Mouse (Mus musculus): Measurements from ENCODE around the gene Crmp1. TPM values are rescaled to one million over a fixed set of nuclear protein-coding genes. Genes with fewer than 3 reads are reported as not detected.

Crmp1 gene
- polyA plus RNA-seq, 1 experiment from 2014 or later = 47.6 TPM

DNA sequence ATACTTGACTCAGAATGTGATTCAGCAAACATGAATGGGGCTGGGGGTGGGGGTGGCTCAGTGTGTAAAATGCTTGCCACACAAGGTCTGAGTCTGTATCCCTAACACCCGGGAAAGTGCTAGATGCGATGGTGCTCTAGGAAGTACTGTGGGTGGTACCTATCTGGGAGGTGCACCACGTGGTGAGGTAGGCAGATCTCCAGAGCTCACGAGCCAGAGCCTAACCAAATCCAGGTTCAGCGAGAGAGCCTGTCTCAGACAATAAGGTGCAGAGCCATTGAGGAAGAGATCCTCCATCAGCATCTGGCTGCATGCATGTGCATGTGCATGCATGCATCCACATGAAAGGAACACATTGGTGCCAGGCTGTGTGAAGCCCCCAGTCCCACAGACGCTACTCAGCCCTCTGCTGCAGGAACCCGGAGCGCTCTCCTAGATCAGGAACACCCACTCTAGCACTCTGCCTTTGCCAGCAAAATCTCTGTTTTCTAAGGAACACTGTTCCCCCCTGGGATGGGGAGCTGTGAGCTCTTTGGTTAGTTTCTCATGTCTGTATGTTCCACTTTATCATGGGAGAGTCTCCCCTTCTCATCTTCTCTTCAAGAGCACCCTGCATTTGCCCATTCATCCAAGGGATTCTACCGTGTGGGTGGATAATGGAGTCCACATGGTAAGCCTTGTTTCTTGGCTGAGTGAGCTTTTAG, 10.5 kb downstream of the Crmp1 start:
- H3K36me3 ChIP-seq (ENCODE audit: control insufficient read depth, insufficient read depth, low read length) = no peaks in the 10 kb centered on the region
- no peak overlapping the region for H3K4me2 ChIP-seq (replicated peaks; ENCODE audit: low read depth, low read length)
- no peaks in the 10 kb centered on the region for H3K9me3 ChIP-seq (ENCODE audit: control insufficient read depth, low read depth, low read length)
- H3K4me3 ChIP-seq (ENCODE audit: low read depth, low read length) = no peak overlapping the region
- H3K27me3 ChIP-seq (ENCODE audit: control insufficient read depth, insufficient read depth, low read length) = no peaks in the 10 kb centered on the region
- no peak overlapping the region for H3K9ac ChIP-seq (replicated peaks; ENCODE audit: low read depth, low read length)
- no peak overlapping the region for H3K27ac ChIP-seq (ENCODE audit: low read length)
- H3K4me1 ChIP-seq (ENCODE audit: control insufficient read depth, insufficient read depth, low read length) = no peaks in the 10 kb centered on the region
- WGBS = 76% methylated on average over 9 of the region's 9 CpGs
- ATAC-seq (ENCODE audit: insufficient number of reproducible peaks, insufficient read depth, low FRiP score, low read depth) = no peak; the same call in 1 of the 2 replicates

DNA sequence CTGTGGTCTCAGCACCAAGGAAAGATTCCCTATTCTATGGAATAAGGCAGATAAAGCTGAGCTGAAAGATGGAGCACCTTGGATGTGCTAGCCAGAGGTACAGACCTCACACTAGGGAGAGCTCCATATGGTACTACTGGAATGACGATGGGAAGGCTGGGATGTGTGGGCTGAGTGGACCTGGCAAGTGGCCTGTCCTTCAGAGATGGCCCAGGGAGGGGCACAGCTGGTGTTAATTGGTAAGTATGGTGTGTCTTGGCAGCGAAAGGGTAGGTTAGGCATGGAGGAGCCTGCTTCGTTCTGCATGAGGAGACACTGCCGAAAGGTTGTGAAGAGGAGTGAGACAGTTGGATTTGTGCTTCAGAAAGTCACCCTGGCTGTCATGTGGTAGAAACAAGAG, 12.8 kb downstream of the Crmp1 start:
- 93% methylated on average over 4 of the region's 4 CpGs for WGBS
- no peak overlapping the region for H3K27ac ChIP-seq (ENCODE audit: low read length)
- no peaks in the 10 kb centered on the region for H3K36me3 ChIP-seq (ENCODE audit: control insufficient read depth, insufficient read depth, low read length)
- no peak overlapping the region for H3K9ac ChIP-seq (replicated peaks; ENCODE audit: low read depth, low read length)
- H3K9me3 ChIP-seq (ENCODE audit: control insufficient read depth, low read depth, low read length) = no peaks in the 10 kb centered on the region
- H3K27me3 ChIP-seq (ENCODE audit: control insufficient read depth, insufficient read depth, low read length) = no peaks in the 10 kb centered on the region
- no peak for ATAC-seq (ENCODE audit: insufficient number of reproducible peaks, insufficient read depth, low FRiP score, low read depth)
- no peaks in the 10 kb centered on the region for H3K4me1 ChIP-seq (ENCODE audit: control insufficient read depth, insufficient read depth, low read length)
- H3K4me3 ChIP-seq (ENCODE audit: low read depth, low read length) = no peak overlapping the region
- no peak overlapping the region for H3K4me2 ChIP-seq (replicated peaks; ENCODE audit: low read depth, low read length)

DNA sequence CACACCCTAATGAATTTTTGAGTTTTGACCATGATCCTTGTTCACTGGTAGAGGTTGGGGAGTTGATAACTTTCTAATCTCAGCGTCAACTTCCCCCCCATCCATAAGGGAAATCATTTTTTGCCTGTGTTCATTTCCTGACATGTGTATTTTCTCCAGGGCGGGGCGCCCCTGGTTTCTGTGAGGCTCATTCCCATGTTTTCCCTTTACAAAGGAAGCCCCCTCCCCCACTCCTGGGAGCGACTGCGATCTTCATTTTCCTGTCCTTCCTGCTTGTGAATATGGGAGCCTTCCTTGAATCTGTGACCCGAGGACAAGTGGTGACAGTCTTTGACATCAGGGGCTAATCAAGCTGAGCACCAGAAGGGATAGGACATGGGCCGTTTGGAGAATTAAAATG, 15.1 kb downstream of the Crmp1 start:
- 64% methylated on average over 7 of the region's 7 CpGs for WGBS
- Histone ChIP-seq H3K27me3 (ENCODE audit: control insufficient read depth, insufficient read depth, low read length) (no peaks in the 10 kb centered on the region), H3K4me1 (ENCODE audit: control insufficient read depth, insufficient read depth, low read length) (no peaks in the 10 kb centered on the region), H3K4me2 (replicated peaks; ENCODE audit: low read depth, low read length) (no peak overlapping the region), H3K36me3 (ENCODE audit: control insufficient read depth, insufficient read depth, low read length) (no peaks in the 10 kb centered on the region), H3K9me3 (ENCODE audit: control insufficient read depth, low read depth, low read length) (no peaks in the 10 kb centered on the region), H3K27ac (ENCODE audit: low read length) (no peak overlapping the region), H3K4me3 (ENCODE audit: low read depth, low read length) (no peak overlapping the region), H3K9ac (replicated peaks; ENCODE audit: low read depth, low read length) (no peak overlapping the region)
- no peak for ATAC-seq (ENCODE audit: insufficient number of reproducible peaks, insufficient read depth, low FRiP score, low read depth)

DNA sequence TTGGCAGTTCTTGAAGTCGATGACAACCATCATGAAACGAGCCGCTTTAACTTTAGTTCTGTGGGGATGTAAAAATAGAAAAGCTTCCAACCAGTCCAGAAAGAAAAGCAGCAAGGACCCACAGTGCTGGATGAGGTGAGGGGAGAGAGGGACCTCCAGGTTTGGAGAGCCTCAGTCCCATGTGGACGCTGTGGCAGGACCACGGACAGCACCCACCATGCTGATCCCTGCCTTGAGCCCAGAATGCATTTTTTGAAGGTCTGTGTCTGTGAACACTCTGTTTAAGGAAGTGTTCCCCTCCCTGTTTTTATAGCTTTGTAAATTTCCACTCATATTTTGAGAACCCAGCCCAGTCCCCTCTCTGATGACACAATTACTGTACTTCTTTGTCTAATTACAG, 15.5 kb downstream of the Crmp1 start:
- Histone ChIP-seq H3K4me2 (replicated peaks; ENCODE audit: low read depth, low read length) (no peak overlapping the region), H3K36me3 (ENCODE audit: control insufficient read depth, insufficient read depth, low read length) (no peaks in the 10 kb centered on the region), H3K27me3 (ENCODE audit: control insufficient read depth, insufficient read depth, low read length) (no peaks in the 10 kb centered on the region), H3K4me3 (ENCODE audit: low read depth, low read length) (no peak overlapping the region), H3K4me1 (ENCODE audit: control insufficient read depth, insufficient read depth, low read length) (no peaks in the 10 kb centered on the region), H3K27ac (ENCODE audit: low read length) (no peak overlapping the region), H3K9me3 (ENCODE audit: control insufficient read depth, low read depth, low read length) (no peaks in the 10 kb centered on the region), H3K9ac (replicated peaks; ENCODE audit: low read depth, low read length) (no peak overlapping the region)
- no peak for ATAC-seq (ENCODE audit: insufficient number of reproducible peaks, insufficient read depth, low FRiP score, low read depth)
- WGBS = 44% methylated on average over 5 of the region's 5 CpGs

DNA sequence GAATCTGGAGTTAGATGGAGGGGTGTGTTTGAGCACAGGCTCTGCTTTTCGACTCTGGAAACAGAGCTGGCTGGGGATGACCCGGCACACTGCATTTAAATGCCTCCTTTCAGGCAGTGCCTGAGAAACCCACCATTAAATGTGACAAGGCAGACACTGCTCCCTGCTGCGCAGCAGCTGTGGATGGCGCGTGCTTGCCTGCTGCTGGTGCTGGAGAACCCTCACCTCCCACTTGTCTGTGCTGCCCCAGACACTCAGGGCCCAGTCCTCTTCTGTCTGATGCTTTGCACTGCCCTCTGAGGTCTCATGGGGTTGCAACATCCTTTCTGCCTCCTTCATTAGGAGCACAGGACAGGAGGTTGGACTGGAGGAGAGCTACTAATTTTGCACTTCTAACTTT, 20.0 kb downstream of the Crmp1 start:
- ATAC-seq (ENCODE audit: insufficient number of reproducible peaks, insufficient read depth, low FRiP score, low read depth) = no peak
- no peak overlapping the region for H3K27ac ChIP-seq (ENCODE audit: low read length)
- 66% methylated on average over 5 of the region's 5 CpGs for WGBS
- H3K36me3 ChIP-seq (ENCODE audit: control insufficient read depth, insufficient read depth, low read length) = no peaks in the 10 kb centered on the region
- H3K4me2 ChIP-seq (replicated peaks; ENCODE audit: low read depth, low read length) = no peak overlapping the region
- H3K9me3 ChIP-seq (ENCODE audit: control insufficient read depth, low read depth, low read length) = no peaks in the 10 kb centered on the region
- no peaks in the 10 kb centered on the region for H3K4me1 ChIP-seq (ENCODE audit: control insufficient read depth, insufficient read depth, low read length)
- no peak overlapping the region for H3K9ac ChIP-seq (replicated peaks; ENCODE audit: low read depth, low read length)
- no peak overlapping the region for H3K4me3 ChIP-seq (ENCODE audit: low read depth, low read length)
- no peaks in the 10 kb centered on the region for H3K27me3 ChIP-seq (ENCODE audit: control insufficient read depth, insufficient read depth, low read length)

DNA sequence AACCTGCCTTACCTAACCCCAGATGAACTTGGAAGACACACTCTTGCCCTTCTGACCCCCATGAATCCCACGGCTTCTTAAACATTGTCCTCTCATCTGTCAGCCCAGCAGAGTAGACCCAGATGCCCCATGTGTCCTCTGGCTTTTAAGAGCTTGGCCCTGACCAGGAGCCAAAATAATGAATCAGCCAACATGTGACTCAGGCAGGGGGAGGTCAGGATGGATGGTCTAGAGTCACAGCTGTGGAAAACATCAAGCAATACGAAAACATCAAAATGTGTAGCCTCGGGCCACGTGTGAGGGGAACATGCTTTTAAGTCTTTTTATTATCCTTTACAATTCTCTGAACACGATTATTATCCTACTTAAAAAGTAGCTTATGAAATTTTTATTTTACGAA, 22.1 kb downstream of the Crmp1 start:
- no peak for ATAC-seq (ENCODE audit: insufficient number of reproducible peaks, insufficient read depth, low FRiP score, low read depth)
- Histone ChIP-seq H3K4me3 (ENCODE audit: low read depth, low read length) (no peak overlapping the region), H3K4me1 (ENCODE audit: control insufficient read depth, insufficient read depth, low read length) (no peaks in the 10 kb centered on the region), H3K27me3 (ENCODE audit: control insufficient read depth, insufficient read depth, low read length) (no peaks in the 10 kb centered on the region), H3K27ac (ENCODE audit: low read length) (no peak overlapping the region), H3K36me3 (ENCODE audit: control insufficient read depth, insufficient read depth, low read length) (no peaks in the 10 kb centered on the region), H3K9ac (replicated peaks; ENCODE audit: low read depth, low read length) (no peak overlapping the region), H3K9me3 (ENCODE audit: control insufficient read depth, low read depth, low read length) (no peaks in the 10 kb centered on the region), H3K4me2 (replicated peaks; ENCODE audit: low read depth, low read length) (no peak overlapping the region)
- WGBS = 52% methylated on average over 6 of the region's 6 CpGs

DNA sequence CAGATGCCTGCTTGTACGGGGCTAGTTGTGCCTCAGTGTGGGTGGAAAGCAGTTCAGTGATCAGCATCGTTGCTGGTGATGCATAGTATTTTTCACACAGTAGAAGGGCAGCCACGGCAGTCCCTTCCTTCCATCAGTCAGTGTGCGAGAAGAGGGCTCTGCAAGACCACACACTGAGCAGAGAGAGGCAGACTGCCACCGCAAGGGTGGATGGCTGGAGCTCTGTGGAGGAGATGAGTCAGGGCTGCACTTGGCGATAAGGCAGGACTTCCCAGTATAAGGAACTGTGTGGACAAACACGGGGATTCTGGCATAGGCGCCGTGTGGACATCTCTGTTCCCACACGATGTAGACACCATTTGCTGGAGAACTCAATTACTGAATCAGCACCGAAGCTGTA, 39.3 kb downstream of the Crmp1 start:
- no peak overlapping the region for H3K4me3 ChIP-seq (ENCODE audit: low read depth, low read length)
- 86% methylated on average over 11 of the region's 11 CpGs for WGBS
- no peak for ATAC-seq (ENCODE audit: insufficient number of reproducible peaks, insufficient read depth, low FRiP score, low read depth)
- no peak overlapping the region for H3K27ac ChIP-seq (ENCODE audit: low read length)
- H3K9ac ChIP-seq (replicated peaks; ENCODE audit: low read depth, low read length) = no peak overlapping the region
- no peaks in the 10 kb centered on the region for H3K36me3 ChIP-seq (ENCODE audit: control insufficient read depth, insufficient read depth, low read length)
- H3K4me1 ChIP-seq (ENCODE audit: control insufficient read depth, insufficient read depth, low read length) = no peaks in the 10 kb centered on the region
- H3K27me3 ChIP-seq (ENCODE audit: control insufficient read depth, insufficient read depth, low read length) = no peaks in the 10 kb centered on the region
- no peak overlapping the region for H3K4me2 ChIP-seq (replicated peaks; ENCODE audit: low read depth, low read length)
- H3K9me3 ChIP-seq (ENCODE audit: control insufficient read depth, low read depth, low read length) = no peaks in the 10 kb centered on the region

DNA sequence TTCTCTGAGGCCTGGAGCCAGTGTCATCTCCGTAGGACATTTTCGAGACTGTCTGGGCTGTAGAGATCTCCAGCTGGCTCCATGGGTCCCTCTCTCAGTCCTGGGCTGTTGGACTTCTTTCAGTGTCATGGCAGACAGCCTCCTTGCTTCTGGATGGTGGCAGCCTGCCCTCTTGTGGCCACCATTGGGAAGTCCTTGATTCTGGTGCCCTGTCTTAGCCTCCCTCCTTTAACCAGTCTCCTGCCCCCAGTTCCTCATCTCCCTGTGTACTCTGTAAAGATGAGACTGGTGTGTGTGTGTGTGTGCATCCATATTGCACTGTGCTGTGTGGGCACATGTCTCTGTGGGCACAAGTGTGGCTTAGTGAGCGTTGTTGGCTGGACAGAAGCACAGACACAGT, 46.6 kb downstream of the Crmp1 start:
- Histone ChIP-seq H3K9me3 (ENCODE audit: control insufficient read depth, low read depth, low read length) (no peaks in the 10 kb centered on the region), H3K36me3 (ENCODE audit: control insufficient read depth, insufficient read depth, low read length) (no peaks in the 10 kb centered on the region), H3K9ac (replicated peaks; ENCODE audit: low read depth, low read length) (no peak overlapping the region), H3K4me3 (ENCODE audit: low read depth, low read length) (no peak overlapping the region), H3K27me3 (ENCODE audit: control insufficient read depth, insufficient read depth, low read length) (no peaks in the 10 kb centered on the region), H3K4me2 (replicated peaks; ENCODE audit: low read depth, low read length) (no peak overlapping the region), H3K27ac (ENCODE audit: low read length) (no peak overlapping the region), H3K4me1 (ENCODE audit: control insufficient read depth, insufficient read depth, low read length) (no peaks in the 10 kb centered on the region)
- ATAC-seq (ENCODE audit: insufficient number of reproducible peaks, insufficient read depth, low FRiP score, low read depth) = no peak
- WGBS = 81% methylated on average over 3 of the region's 3 CpGs

DNA sequence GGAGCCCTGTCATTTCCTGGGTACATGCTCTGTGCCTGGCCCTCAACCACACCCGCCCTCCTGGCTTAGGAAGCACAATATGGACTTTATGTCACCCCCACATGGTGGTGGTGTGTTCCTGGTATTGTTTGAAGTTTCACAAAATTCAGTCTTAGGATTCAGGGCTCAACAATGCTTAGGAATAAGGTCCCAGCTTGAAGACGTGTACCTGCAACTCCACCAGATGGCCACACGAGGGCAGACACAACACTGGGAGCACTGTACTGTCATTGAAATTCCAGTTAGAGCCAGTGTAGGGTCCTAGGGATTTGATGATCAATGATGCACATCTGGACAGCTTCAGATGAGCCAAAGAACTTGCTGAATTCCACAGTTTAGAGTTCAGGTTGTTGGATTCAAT, 47.5 kb downstream of the Crmp1 start:
- ATAC-seq (ENCODE audit: insufficient number of reproducible peaks, insufficient read depth, low FRiP score, low read depth) = no peak
- no peak overlapping the region for H3K27ac ChIP-seq (ENCODE audit: low read length)
- H3K9me3 ChIP-seq (ENCODE audit: control insufficient read depth, low read depth, low read length) = no peaks in the 10 kb centered on the region
- no peaks in the 10 kb centered on the region for H3K27me3 ChIP-seq (ENCODE audit: control insufficient read depth, insufficient read depth, low read length)
- H3K36me3 ChIP-seq (ENCODE audit: control insufficient read depth, insufficient read depth, low read length) = no peaks in the 10 kb centered on the region
- no peak overlapping the region for H3K4me2 ChIP-seq (replicated peaks; ENCODE audit: low read depth, low read length)
- 18% methylated on average over 3 of the region's 3 CpGs for WGBS
- H3K4me3 ChIP-seq (ENCODE audit: low read depth, low read length) = no peak overlapping the region
- no peak overlapping the region for H3K9ac ChIP-seq (replicated peaks; ENCODE audit: low read depth, low read length)
- H3K4me1 ChIP-seq (ENCODE audit: control insufficient read depth, insufficient read depth, low read length) = no peaks in the 10 kb centered on the region

All from stomach, embryonic 14.5 days (tissue).